Mouse (Mus musculus) left cerebral cortex, postnatal 14 days (tissue): ENCODE data around the gene Hat1. TPM values are rescaled to one million over a fixed set of nuclear protein-coding genes. Genes with fewer than 3 reads are reported as not detected.

Source experiments
- DNase-seq, 2 experiments: peaks; one replicate each; pipeline ENCODE4 v3.0.0; 2021 to 2022; ENCODE audit warnings: low spot score in 2 of 2, mixed read lengths in 1 of 2
- intact Hi-C: fragments of 180-260 bp; cut with DNase I; formaldehyde crosslinking; loops from one replicate; pipeline ENCODE4 v1.15.1; 2025
- total RNA-seq, 2 experiments: library from RNA; stranded (reverse); gene quantifications; 2 replicates each; pipeline ENCODE4 v1.2.3; 2021

The Hat1 gene
- total RNA-seq, 2 experiments from 2014 or later = 15.6 to 19.1 TPM

GRCm38 (mm10) chr2:71458624-71459023 lies 69.9 kb downstream of the Hat1 start:
- no peak for DNase-seq
- intact Hi-C loops = no loop called here

GRCm38 (mm10) chr2:71459659-71460058 lies 70.9 kb downstream of the Hat1 start:
- intact Hi-C loops = no loop called here
- no peak for DNase-seq

GRCm38 (mm10) chr2:71461139-71461538 lies 72.4 kb downstream of the Hat1 start:
- intact Hi-C loops = no loop called here
- no peak for DNase-seq

- intact Hi-C loops = no loop called here
- no peak for DNase-seq
These were observed 72.8 kb downstream of the Hat1 start for GRCm38 (mm10) chr2:71461589-71461988.

- intact Hi-C loops = no loop called here
- no peak for DNase-seq
These were observed 73.3 kb downstream of the Hat1 start for GRCm38 (mm10) chr2:71462066-71462465.

GRCm38 (mm10) chr2:71462553-71462952 lies 73.8 kb downstream of the Hat1 start:
- DNase-seq = no peak
- intact Hi-C loops = no loop called here

DNA sequence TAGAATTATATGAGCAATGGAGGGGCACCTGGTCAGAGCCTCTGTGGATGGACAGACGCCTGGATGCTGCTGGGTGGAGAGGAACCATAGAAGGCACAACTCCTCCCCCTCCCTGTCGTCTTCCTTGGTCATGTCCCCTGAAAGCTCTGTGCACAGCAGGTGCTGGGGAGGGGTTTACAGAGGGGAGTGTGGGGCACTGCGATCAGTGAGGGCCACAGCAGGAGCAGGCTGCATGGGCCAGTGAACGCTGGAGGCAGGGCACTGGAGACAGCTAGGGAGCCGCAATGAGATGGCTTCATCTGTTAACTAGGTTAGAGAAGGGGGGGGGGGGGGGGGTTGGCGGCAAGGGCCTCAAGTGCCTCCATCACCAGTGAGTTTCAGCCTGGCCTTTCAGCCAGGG lies 77.3 kb downstream of the Hat1 start:
- no peak for DNase-seq
- intact Hi-C loops = no loop called here

DNA sequence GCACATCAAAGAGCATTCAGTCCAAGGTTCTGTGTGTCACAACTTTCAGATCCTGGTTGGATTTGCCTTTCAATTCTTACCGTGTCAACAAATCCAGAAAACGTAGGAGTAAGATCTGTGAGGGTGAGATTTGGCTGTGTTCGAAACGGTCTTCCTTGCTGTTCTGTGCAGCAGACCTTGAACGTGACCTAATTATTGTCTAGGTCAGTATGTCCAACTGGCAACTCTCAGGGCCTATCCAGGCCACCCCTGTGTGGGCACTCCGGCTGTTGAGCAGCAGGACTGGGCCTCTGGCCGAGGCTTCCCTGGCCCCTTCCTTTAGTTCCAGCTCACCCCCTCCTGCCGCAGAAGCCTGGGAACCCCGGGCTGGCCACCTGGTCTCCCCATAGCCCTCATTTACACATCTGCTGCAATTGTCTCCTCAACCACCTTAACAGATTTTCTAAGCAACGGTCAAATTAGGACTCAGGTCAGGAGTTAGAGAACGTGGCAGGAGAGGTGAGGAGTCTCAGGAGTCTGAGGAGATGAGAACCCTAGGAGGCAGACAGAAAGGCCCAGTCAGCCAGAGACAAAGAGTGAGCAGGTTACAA lies 78.2 kb downstream of the Hat1 start:
- intact Hi-C loops = no loop called here
- no peak for DNase-seq

GRCm38 (mm10) chr2:71471094-71471493 lies 82.3 kb downstream of the Hat1 start:
- DNase-seq = no peak
- intact Hi-C loops = no loop called here

DNA sequence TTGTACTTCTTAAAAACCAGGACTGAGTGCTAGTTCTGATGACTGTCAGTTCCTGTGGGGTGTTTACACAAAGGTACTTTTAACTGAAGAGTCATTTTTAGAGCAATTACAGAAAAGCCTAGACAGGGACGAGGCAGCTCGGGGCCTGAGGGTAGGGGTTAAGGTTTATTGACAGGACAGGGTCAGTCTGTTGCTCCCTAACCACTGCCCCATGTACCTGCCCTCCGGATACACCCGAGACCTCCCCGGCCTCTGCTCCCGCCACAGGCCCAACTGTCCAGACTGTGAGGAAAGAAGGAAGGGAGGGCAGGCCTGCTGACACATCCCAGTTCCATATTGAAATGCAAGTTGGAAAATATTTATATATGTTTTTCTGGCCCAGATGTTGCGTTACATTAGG lies 85.1 kb downstream of the Hat1 start:
- intact Hi-C loops = no loop called here
- no peak for DNase-seq

GRCm38 (mm10) chr2:71474345-71474744 lies 85.6 kb downstream of the Hat1 start:
- no peak for DNase-seq
- intact Hi-C loops = no loop called here

DNA sequence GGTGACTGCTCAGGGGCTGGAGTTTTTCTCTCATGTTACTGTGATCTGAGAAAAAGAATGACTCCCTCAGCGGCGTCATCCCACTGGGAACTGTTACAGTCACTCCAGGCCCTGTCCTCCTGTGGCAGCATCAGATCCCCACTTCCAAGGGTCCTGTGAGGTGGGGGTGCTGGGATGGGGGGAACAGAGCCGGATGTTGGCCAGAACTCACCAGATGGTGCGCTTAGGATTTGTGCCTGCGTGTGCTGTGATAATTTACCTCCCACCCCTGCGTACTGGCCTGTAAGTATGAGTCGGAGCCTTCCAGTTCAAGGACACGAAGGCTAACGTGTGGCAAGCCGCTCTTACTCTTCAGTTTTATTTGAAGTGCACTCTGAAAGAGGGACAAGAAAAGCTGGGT lies 86.6 kb downstream of the Hat1 start:
- DNase-seq = no peak
- intact Hi-C loops = no loop called here

GRCm38 (mm10) chr2:71475760-71476159 lies 87.0 kb downstream of the Hat1 start:
- intact Hi-C loops = no loop called here
- DNase-seq = no peak

GRCm38 (mm10) chr2:71477787-71478186 lies 89.0 kb downstream of the Hat1 start:
- intact Hi-C loops = no loop called here
- DNase-seq = no peak

GRCm38 (mm10) chr2:71479917-71480316 lies 91.2 kb downstream of the Hat1 start:
- intact Hi-C loops = no loop called here
- DNase-seq = no peak

DNA sequence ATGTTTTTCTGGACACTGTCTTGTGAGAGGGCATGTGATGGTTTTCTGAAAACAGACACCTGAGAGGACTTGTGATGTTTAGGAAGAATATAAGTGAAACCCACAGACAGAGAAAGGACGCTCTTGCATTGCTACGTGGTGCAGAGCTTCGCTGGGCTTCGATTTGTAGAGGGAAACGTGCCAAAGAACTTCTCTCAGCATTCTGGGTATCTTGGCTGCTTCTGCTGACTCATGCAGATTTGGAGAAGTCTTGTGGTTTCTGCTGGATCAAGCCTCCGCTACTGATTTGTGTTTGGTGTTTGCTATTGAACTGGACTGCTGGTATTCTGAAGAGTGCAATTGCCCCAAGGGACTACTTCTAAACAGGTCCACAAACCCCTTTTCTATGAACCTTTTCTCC lies 93.1 kb downstream of the Hat1 start:
- intact Hi-C loops = no loop called here
- DNase-seq = no peak

- peak in 1 of 2 experiments; percentile 33 for DNase-seq
- intact Hi-C loops = no loop called here
These were observed 94.4 kb downstream of the Hat1 start for GRCm38 (mm10) chr2:71483046-71483716.

DNA sequence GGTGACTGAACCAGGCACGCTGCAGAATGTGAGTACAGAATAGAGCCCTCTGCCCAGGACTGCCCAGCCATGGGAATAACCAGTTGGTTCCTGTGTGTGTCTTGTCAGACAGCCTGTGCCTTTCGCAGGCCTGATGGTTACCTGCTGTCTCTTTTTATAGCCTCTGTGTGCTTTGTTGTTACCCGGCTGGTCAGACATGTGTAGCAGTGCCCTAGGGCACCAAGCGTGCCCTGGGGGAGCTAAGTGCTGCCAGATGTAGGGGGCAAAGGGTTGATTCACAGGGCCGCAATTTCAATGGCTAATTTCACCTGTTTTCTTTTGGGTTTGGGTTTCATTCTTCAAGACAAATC lies 94.9 kb downstream of the Hat1 start:
- no peak for DNase-seq
- intact Hi-C loops = no loop called here
